Mouse (Mus musculus) myocyte (in vitro differentiated cells): Measurements from ENCODE around the gene Rere. TPM values are rescaled to one million over a fixed set of nuclear protein-coding genes. Genes with fewer than 3 reads are reported as not detected.
"Not testable (repeated sequence)": the region's sequence is repeated elsewhere in the genome, so short reads cannot be mapped to it uniquely, and the experiment has no call there.

ENCODE experiments used
- H3K27me3 ChIP-seq: one replicate; pipeline ENCODE4 v1.6.1; 2011; ENCODE audit not compliant: control insufficient read depth, insufficient read depth, insufficient read length
- H3K36me3 ChIP-seq: one replicate; pipeline ENCODE4 v1.6.1; 2011; ENCODE audit not compliant: control insufficient read depth, insufficient read depth
- H3K4me2 ChIP-seq: one replicate; pipeline ENCODE4 v1.6.1; 2011; ENCODE audit warnings: low read depth, control low read depth
- H3K4me3 ChIP-seq: one replicate; pipeline ENCODE4 v1.5.1; 2011; ENCODE audit warnings: mild to moderate bottlenecking, control low read depth, moderate library complexity
- H3K79me2 ChIP-seq: one replicate; pipeline ENCODE4 v1.6.1; 2011; ENCODE audit not compliant: control insufficient read depth, insufficient read depth
- H3ac ChIP-seq: one replicate; pipeline ENCODE4 v1.6.1; 2011; ENCODE audit not compliant: control insufficient read depth, insufficient read length
- CEBPB ChIP-seq: IDR thresholded peaks from 2 replicates; pipeline ENCODE4 v1.6.1; 2011; ENCODE audit warnings: mild to moderate bottlenecking, moderate library complexity; ENCODE audit not compliant: poor library complexity, insufficient read depth, severe bottlenecking
- E2F4 ChIP-seq: IDR thresholded peaks from one replicate; pipeline ENCODE4 v1.6.1; 2011; ENCODE audit warnings: mild to moderate bottlenecking, control low read depth, moderate library complexity; ENCODE audit not compliant: insufficient read depth
- MAX ChIP-seq: IDR thresholded peaks from one replicate; pipeline ENCODE4 v1.6.1; 2011; ENCODE audit warnings: low read depth, mild to moderate bottlenecking, control low read depth
- MYOD1 ChIP-seq, 3 experiments: IDR thresholded peaks; one replicate each; pipeline ENCODE4 v1.6.1; 2011; ENCODE audit warnings: control low read depth in 2 of 3, low read depth in 2 of 3, mild to moderate bottlenecking in 2 of 3, moderate library complexity in 1 of 3; ENCODE audit not compliant: insufficient read length in 2 of 3, control insufficient read depth in 1 of 3
- MYOG ChIP-seq, 3 experiments: IDR thresholded peaks; one replicate each; pipeline ENCODE4 v1.6.1; 2011; ENCODE audit warnings: control low read depth in 2 of 3, low read depth in 2 of 3, mild to moderate bottlenecking in 2 of 3; ENCODE audit not compliant: insufficient read length in 2 of 3, control insufficient read depth in 1 of 3, insufficient read depth in 1 of 3
- POLR2A ChIP-seq: IDR thresholded peaks from one replicate; pipeline ENCODE4 v1.6.1; 2011; ENCODE audit warnings: low read depth, mild to moderate bottlenecking, control low read depth, moderate library complexity; ENCODE audit not compliant: insufficient read length
- POLR2AphosphoS2 ChIP-seq: IDR thresholded peaks from one replicate; pipeline ENCODE4 v1.6.1; 2011; ENCODE audit warnings: low read depth, control low read depth; ENCODE audit not compliant: insufficient read length
- REST ChIP-seq: IDR thresholded peaks from one replicate; pipeline ENCODE4 v1.6.1; 2011; ENCODE audit warnings: mild to moderate bottlenecking, control low read depth, moderate library complexity; ENCODE audit not compliant: insufficient read depth, insufficient read length
- SRF ChIP-seq: IDR thresholded peaks from one replicate; pipeline ENCODE4 v1.6.1; 2011; ENCODE audit warnings: low read depth; ENCODE audit not compliant: control insufficient read depth, insufficient read length
- TCF12 ChIP-seq: IDR thresholded peaks from one replicate; pipeline ENCODE4 v1.6.1; 2011; ENCODE audit warnings: mild to moderate bottlenecking, control low read depth; ENCODE audit not compliant: poor library complexity, insufficient read depth, severe bottlenecking
- TCF3 ChIP-seq: IDR thresholded peaks from one replicate; pipeline ENCODE4 v1.6.1; 2011; ENCODE audit warnings: low read depth, control low read depth; ENCODE audit not compliant: insufficient read length
- USF1 ChIP-seq: IDR thresholded peaks from one replicate; pipeline ENCODE4 v1.6.1; 2011; ENCODE audit warnings: low read depth, mild to moderate bottlenecking, control low read depth, moderate library complexity
- polyA plus RNA-seq: library from polyadenylated mRNA; unstranded; fragments of >200 nt; fragmentation: generic; extraction: Trizol; gene quantifications from one replicate; pipeline ENCODE4 v1.2.1, GENCODE M21; 2012; ENCODE audit warnings: missing spikeins

The Rere gene
- polyA plus RNA-seq, 1 experiment = 34.0 TPM

- Histone ChIP-seq H3K27me3 (no peaks in the 10 kb centered on the region), H3K4me2 (peak overlapping the region; percentile 86), H3K36me3 (no peaks in the 10 kb centered on the region), H3K4me3 (no peak overlapping the region), H3ac (no peak overlapping the region), H3K79me2 (no peaks in the 10 kb centered on the region)
- TF ChIP-seq SRF = no peak
- TF ChIP-seq USF1 = peak; percentile 73
- no peak for TF ChIP-seq POLR2A
- TF ChIP-seq TCF12 = no peak
- peak; percentile 6 to 53 (median 48) for TF ChIP-seq MYOD1 (IDR thresholded peaks at IDR 0.05; ENCODE audit: control insufficient read depth in 1 of 3, insufficient read length in 2 of 3, low read depth in 2 of 3)
- TF ChIP-seq MYOG (IDR thresholded peaks at IDR 0.05; ENCODE audit: control insufficient read depth in 1 of 3, insufficient read depth in 1 of 3, insufficient read length in 2 of 3, low read depth in 2 of 3) = peak in 1 of 3 experiments; percentile 2
These were observed 8.7 kb upstream of the Rere start for GRCm38 (mm10) chr4:150272725-150273124.

GRCm38 (mm10) chr4:150275531-150275930, 5.9 kb upstream of the Rere start:
- H3K79me2 ChIP-seq = no peaks in the 10 kb centered on the region
- H3ac ChIP-seq = no peak overlapping the region
- H3K4me2 ChIP-seq = no peak overlapping the region
- H3K36me3 ChIP-seq = no peaks in the 10 kb centered on the region
- H3K4me3 ChIP-seq = no peak overlapping the region
- no peaks in the 10 kb centered on the region for H3K27me3 ChIP-seq
- TF ChIP-seq TCF12 (no peak), REST (no peak), E2F4 (no peak), POLR2AphosphoS2 (no peak), MAX (no peak), MYOD1 (IDR thresholded peaks at IDR 0.05; ENCODE audit: control insufficient read depth in 1 of 3, insufficient read length in 2 of 3, low read depth in 2 of 3) (no peak), CEBPB (no peak), TCF3 (no peak), POLR2A (no peak), USF1 (no peak), MYOG (IDR thresholded peaks at IDR 0.05; ENCODE audit: control insufficient read depth in 1 of 3, insufficient read depth in 1 of 3, insufficient read length in 2 of 3, low read depth in 2 of 3) (no peak), SRF (no peak)

- H3K4me2 ChIP-seq, H3K4me3 ChIP-seq, H3K27me3 ChIP-seq, H3ac ChIP-seq, H3K36me3 ChIP-seq: not testable (repeated sequence)
- H3K79me2 ChIP-seq = peaks cover 26% of the 10 kb centered on the region
These were observed 2.1 kb upstream of the Rere start for GRCm38 (mm10) chr4:150279336-150279735.

- TF ChIP-seq MYOG (IDR thresholded peaks at IDR 0.05; ENCODE audit: control insufficient read depth in 1 of 3, insufficient read depth in 1 of 3, insufficient read length in 2 of 3, low read depth in 2 of 3) = no peak
- TF ChIP-seq SRF = no peak
- no peak for TF ChIP-seq POLR2AphosphoS2
- no peak for TF ChIP-seq REST
- no peak for TF ChIP-seq TCF3
- TF ChIP-seq USF1 = no peak
- TF ChIP-seq CEBPB = no peak
- no peak for TF ChIP-seq MYOD1 (IDR thresholded peaks at IDR 0.05; ENCODE audit: control insufficient read depth in 1 of 3, insufficient read length in 2 of 3, low read depth in 2 of 3)
- Histone ChIP-seq H3K79me2 (peaks cover 31% of the 10 kb centered on the region), H3K36me3 (no peaks in the 10 kb centered on the region), H3K27me3 (no peaks in the 10 kb centered on the region), H3K4me3 (peak overlapping the region; percentile 91), H3ac (no peak overlapping the region), H3K4me2 (peak overlapping the region; percentile 84)
These were observed 1.4 kb upstream of the Rere start for GRCm38 (mm10) chr4:150280002-150280401.

- Histone ChIP-seq H3K4me2 (peak overlapping the region; percentile 84), H3K4me3 (peak overlapping the region; percentile 91), H3K27me3 (no peaks in the 10 kb centered on the region), H3K79me2 (peaks cover 35% of the 10 kb centered on the region), H3K36me3 (no peaks in the 10 kb centered on the region), H3ac (peak overlapping the region; percentile 25)
- no peak for TF ChIP-seq USF1
- no peak for TF ChIP-seq SRF
- TF ChIP-seq TCF12 = no peak
- TF ChIP-seq MYOD1 (IDR thresholded peaks at IDR 0.05; ENCODE audit: control insufficient read depth in 1 of 3, insufficient read length in 2 of 3, low read depth in 2 of 3) = no peak
- TF ChIP-seq MYOG (IDR thresholded peaks at IDR 0.05; ENCODE audit: control insufficient read depth in 1 of 3, insufficient read depth in 1 of 3, insufficient read length in 2 of 3, low read depth in 2 of 3) = no peak
- TF ChIP-seq MAX = no peak
- TF ChIP-seq POLR2AphosphoS2 = no peak
- TF ChIP-seq CEBPB = no peak
- no peak for TF ChIP-seq POLR2A
- no peak for TF ChIP-seq TCF3
- no peak for TF ChIP-seq E2F4
- TF ChIP-seq REST = no peak
These were observed 987 bp upstream of the Rere start for GRCm38 (mm10) chr4:150280459-150280858.
